Mouse (Mus musculus) limb, embryonic 13.5 days (tissue): Measurements from ENCODE around the gene Nedd4. TPM values are rescaled to one million over a fixed set of nuclear protein-coding genes. Genes with fewer than 3 reads are reported as not detected.

ENCODE experiments used
- ATAC-seq: fragments of 200-750 bp; cut with Nextera tagmentation; 2 replicates; pipeline ENCODE4 v1.8.0; 2017; ENCODE audit warnings: low read depth, moderate number of reproducible peaks, moderate TSS enrichment; ENCODE audit not compliant: low FRiP score
- H3K27ac ChIP-seq: fragments of 300-500 bp; sonication (generic); 2 replicates; pipeline ENCODE4 v1.5.1; 2015; ENCODE audit warnings: inconsistent platforms, mild to moderate bottlenecking, moderate library complexity
- H3K27me3 ChIP-seq: fragments of 300-500 bp; sonication (generic); 2 replicates; pipeline ENCODE4 v1.6.1; 2015; ENCODE audit warnings: mild to moderate bottlenecking, inconsistent platforms
- H3K36me3 ChIP-seq: fragments of 300-500 bp; sonication (generic); 2 replicates; pipeline ENCODE4 v1.6.1; 2015; ENCODE audit warnings: inconsistent platforms, mild to moderate bottlenecking, moderate library complexity
- H3K4me1 ChIP-seq: fragments of 300-500 bp; sonication (generic); 2 replicates; pipeline ENCODE4 v1.6.1; 2015; ENCODE audit warnings: inconsistent platforms
- H3K4me2 ChIP-seq: fragments of 300-500 bp; sonication (generic); replicated peaks from 2 replicates; pipeline ENCODE4 v1.6.1; 2015; ENCODE audit warnings: inconsistent platforms, mild to moderate bottlenecking, moderate library complexity
- H3K4me3 ChIP-seq: fragments of 300-500 bp; sonication (generic); 2 replicates; pipeline ENCODE4 v1.5.1; 2015; ENCODE audit warnings: moderate library complexity, mild to moderate bottlenecking, inconsistent platforms
- H3K9ac ChIP-seq: fragments of 300-500 bp; sonication (generic); 2 replicates; pipeline ENCODE4 v1.6.1; 2015; ENCODE audit warnings: mild to moderate bottlenecking, inconsistent platforms
- H3K9me3 ChIP-seq: fragments of 300-500 bp; sonication (generic); 2 replicates; pipeline ENCODE4 v1.6.1; 2016; ENCODE audit warnings: inconsistent platforms
- WGBS: fragments of 180-500 bp; shearing (Covaris S2); methylation state at CpG from one replicate; pipeline ENCODE4 v1.1.7; 2015; 5-methylcytosine and 5-hydroxymethylcytosine counted together
- polyA plus RNA-seq: library from polyadenylated mRNA; unstranded; fragments of >200 nt; fragmentation: Nextera tagmentation; extraction: Ambion mirVana; gene quantifications from 2 replicates; pipeline ENCODE4 v1.2.1, GENCODE M21; 2015

Gene Nedd4
- polyA plus RNA-seq, 1 experiment from 2014 or later, result 779 TPM

- Histone ChIP-seq H3K4me2 (no peak overlapping the region), H3K27me3 (no peaks in the 10 kb centered on the region), H3K9me3 (no peaks in the 10 kb centered on the region), H3K9ac (no peak overlapping the region), H3K4me1 (peaks cover 15% of the 10 kb centered on the region), H3K4me3 (no peak overlapping the region), H3K27ac (no peak overlapping the region), H3K36me3 (peaks cover 89% of the 10 kb centered on the region)
- no peak for ATAC-seq
- 98% methylated on average over 2 of the region's 2 CpGs for WGBS
These were observed 45.9 kb downstream of the Nedd4 start for GRCm38 (mm10) chr9:72707999-72708398.

GRCm38 (mm10) chr9:72708690-72709089, 46.5 kb downstream of the Nedd4 start:
- H3K27ac ChIP-seq, result no peak overlapping the region
- H3K27me3 ChIP-seq, result no peaks in the 10 kb centered on the region
- no peak overlapping the region for H3K9ac ChIP-seq
- peaks cover 88% of the 10 kb centered on the region for H3K36me3 ChIP-seq
- H3K4me2 ChIP-seq, result no peak overlapping the region
- WGBS, result 90% methylated on average over 5 of the region's 5 CpGs
- peaks cover 10% of the 10 kb centered on the region for H3K4me1 ChIP-seq
- no peak overlapping the region for H3K4me3 ChIP-seq
- ATAC-seq, result no peak
- H3K9me3 ChIP-seq, result no peaks in the 10 kb centered on the region

- Histone ChIP-seq H3K4me2 (no peak overlapping the region), H3K27me3 (no peaks in the 10 kb centered on the region), H3K36me3 (peaks cover 87% of the 10 kb centered on the region), H3K9ac (no peak overlapping the region), H3K4me1 (peaks cover 9% of the 10 kb centered on the region), H3K27ac (no peak overlapping the region; the same call in 1 of the 2 replicates), H3K4me3 (no peak overlapping the region), H3K9me3 (no peaks in the 10 kb centered on the region)
- peak; percentile 34; the same call in 1 of the 2 replicates for ATAC-seq
- 62% methylated on average over 5 of the region's 5 CpGs for WGBS
These were observed 47.9 kb downstream of the Nedd4 start for GRCm38 (mm10) chr9:72710060-72710459.

- no peaks in the 10 kb centered on the region for H3K9me3 ChIP-seq
- H3K27ac ChIP-seq, result no peak overlapping the region; the same call in 1 of the 2 replicates
- no peaks in the 10 kb centered on the region for H3K27me3 ChIP-seq
- H3K4me2 ChIP-seq, result no peak overlapping the region
- no peak overlapping the region for H3K9ac ChIP-seq
- H3K4me3 ChIP-seq, result no peak overlapping the region
- H3K36me3 ChIP-seq, result peaks cover 88% of the 10 kb centered on the region
- no peak for ATAC-seq
- WGBS, result 85% methylated on average over 4 of the region's 4 CpGs
- peaks cover 2% of the 10 kb centered on the region; the same call in 1 of the 2 replicates for H3K4me1 ChIP-seq
These were observed 52.8 kb downstream of the Nedd4 start for GRCm38 (mm10) chr9:72714945-72715344.

GRCm38 (mm10) chr9:72716200-72716599, 54.1 kb downstream of the Nedd4 start:
- Histone ChIP-seq H3K27ac (no peak overlapping the region), H3K36me3 (peaks cover 90% of the 10 kb centered on the region), H3K4me1 (no peaks in the 10 kb centered on the region), H3K9ac (no peak overlapping the region), H3K4me3 (no peak overlapping the region), H3K4me2 (no peak overlapping the region), H3K27me3 (no peaks in the 10 kb centered on the region), H3K9me3 (no peaks in the 10 kb centered on the region)
- 91% methylated on average over 7 of the region's 7 CpGs for WGBS
- ATAC-seq, result no peak

- WGBS, result 94% methylated on average over 4 of the region's 4 CpGs
- H3K27me3 ChIP-seq, result no peaks in the 10 kb centered on the region
- no peak overlapping the region for H3K9ac ChIP-seq
- no peaks in the 10 kb centered on the region for H3K4me1 ChIP-seq
- no peak overlapping the region for H3K4me2 ChIP-seq
- no peak overlapping the region for H3K4me3 ChIP-seq
- H3K36me3 ChIP-seq, result peaks cover 93% of the 10 kb centered on the region
- no peaks in the 10 kb centered on the region for H3K9me3 ChIP-seq
- no peak overlapping the region for H3K27ac ChIP-seq
- no peak for ATAC-seq
These were observed 57.0 kb downstream of the Nedd4 start for GRCm38 (mm10) chr9:72719143-72719542.

GRCm38 (mm10) chr9:72721221-72721620, 59.1 kb downstream of the Nedd4 start:
- H3K9ac ChIP-seq, result no peak overlapping the region
- no peak overlapping the region for H3K4me2 ChIP-seq
- no peak overlapping the region for H3K4me3 ChIP-seq
- no peaks in the 10 kb centered on the region for H3K4me1 ChIP-seq
- no peak overlapping the region for H3K27ac ChIP-seq
- H3K36me3 ChIP-seq, result peaks cover 95% of the 10 kb centered on the region
- no peak for ATAC-seq
- H3K27me3 ChIP-seq, result no peaks in the 10 kb centered on the region
- no peaks in the 10 kb centered on the region for H3K9me3 ChIP-seq
- WGBS, result 93% methylated on average over 14 of the region's 14 CpGs

- no peaks in the 10 kb centered on the region for H3K9me3 ChIP-seq
- 90% methylated on average over 3 of the region's 3 CpGs for WGBS
- no peak overlapping the region for H3K27ac ChIP-seq
- no peaks in the 10 kb centered on the region for H3K4me1 ChIP-seq
- peaks cover 96% of the 10 kb centered on the region for H3K36me3 ChIP-seq
- no peak for ATAC-seq
- H3K4me2 ChIP-seq, result no peak overlapping the region
- no peak overlapping the region for H3K4me3 ChIP-seq
- no peak overlapping the region for H3K9ac ChIP-seq
- no peaks in the 10 kb centered on the region for H3K27me3 ChIP-seq
These were observed 60.5 kb downstream of the Nedd4 start for GRCm38 (mm10) chr9:72722622-72723021.

GRCm38 (mm10) chr9:72724491-72725221, 62.5 kb downstream of the Nedd4 start:
- Histone ChIP-seq H3K4me2 (no peak overlapping the region), H3K9me3 (no peaks in the 10 kb centered on the region), H3K27ac (no peak overlapping the region), H3K4me1 (no peaks in the 10 kb centered on the region), H3K27me3 (no peaks in the 10 kb centered on the region), H3K9ac (no peak overlapping the region), H3K4me3 (no peak overlapping the region), H3K36me3 (peaks cover 94% of the 10 kb centered on the region)
- ATAC-seq, result no peak
- WGBS, result 74% methylated on average over 8 of the region's 8 CpGs

GRCm38 (mm10) chr9:72733966-72734365, 71.8 kb downstream of the Nedd4 start:
- no peaks in the 10 kb centered on the region for H3K9me3 ChIP-seq
- H3K36me3 ChIP-seq, result peaks cover 91% of the 10 kb centered on the region
- H3K27ac ChIP-seq, result no peak overlapping the region
- H3K9ac ChIP-seq, result no peak overlapping the region
- no peak for ATAC-seq
- no peak overlapping the region for H3K4me3 ChIP-seq
- no peak overlapping the region for H3K4me2 ChIP-seq
- no peaks in the 10 kb centered on the region for H3K27me3 ChIP-seq
- H3K4me1 ChIP-seq, result no peaks in the 10 kb centered on the region
- WGBS, result 36% methylated on average over 3 of the region's 3 CpGs

- Histone ChIP-seq H3K4me2 (no peak overlapping the region), H3K27ac (no peak overlapping the region), H3K4me1 (no peaks in the 10 kb centered on the region), H3K4me3 (no peak overlapping the region), H3K27me3 (no peaks in the 10 kb centered on the region), H3K9me3 (no peaks in the 10 kb centered on the region), H3K9ac (no peak overlapping the region), H3K36me3 (peaks cover 96% of the 10 kb centered on the region)
- ATAC-seq, result no peak
- WGBS, result 70% methylated on average over 3 of the region's 3 CpGs
These were observed 73.8 kb downstream of the Nedd4 start for GRCm38 (mm10) chr9:72735822-72736410.

- 95% methylated on average over 6 of the region's 6 CpGs for WGBS
These were observed 79.1 kb downstream of the Nedd4 start for GRCm38 (mm10) chr9:72741206-72741605.

More at GRCm38 (mm10) chr9:72741206-72741605, 79.1 kb downstream of the Nedd4 start:
- no peaks in the 10 kb centered on the region for H3K9me3 ChIP-seq
- no peak overlapping the region for H3K4me3 ChIP-seq
- no peak for ATAC-seq
- H3K27ac ChIP-seq, result no peak overlapping the region
- no peaks in the 10 kb centered on the region for H3K4me1 ChIP-seq
- no peak overlapping the region for H3K4me2 ChIP-seq
- peaks cover 98% of the 10 kb centered on the region for H3K36me3 ChIP-seq
- no peak overlapping the region for H3K9ac ChIP-seq
- no peaks in the 10 kb centered on the region for H3K27me3 ChIP-seq
